Mouse (Mus musculus) adrenal gland, adult 18-20 months (tissue): ENCODE measurements around the gene Vamp1. TPM values are rescaled to one million over a fixed set of nuclear protein-coding genes. Genes with fewer than 3 reads are reported as not detected.
"Not testable (repeated sequence)": the region's sequence is repeated elsewhere in the genome, so short reads cannot be mapped to it uniquely, and the experiment has no call there.

Experiments used
- DNase-seq, 2 experiments: peaks; one replicate each; pipeline ENCODE4 v3.0.0; 2021 to 2022; ENCODE audit warnings: low spot score in 2 of 2
- total RNA-seq, 2 experiments: library from RNA; stranded (reverse); gene quantifications; 1 replicate in 1 of 2; 2 replicates in 1 of 2; pipeline ENCODE4 v1.2.3; 2021

Gene Vamp1
- total RNA-seq, 2 experiments from 2014 or later, result 33.5 to 39.1 TPM

DNA sequence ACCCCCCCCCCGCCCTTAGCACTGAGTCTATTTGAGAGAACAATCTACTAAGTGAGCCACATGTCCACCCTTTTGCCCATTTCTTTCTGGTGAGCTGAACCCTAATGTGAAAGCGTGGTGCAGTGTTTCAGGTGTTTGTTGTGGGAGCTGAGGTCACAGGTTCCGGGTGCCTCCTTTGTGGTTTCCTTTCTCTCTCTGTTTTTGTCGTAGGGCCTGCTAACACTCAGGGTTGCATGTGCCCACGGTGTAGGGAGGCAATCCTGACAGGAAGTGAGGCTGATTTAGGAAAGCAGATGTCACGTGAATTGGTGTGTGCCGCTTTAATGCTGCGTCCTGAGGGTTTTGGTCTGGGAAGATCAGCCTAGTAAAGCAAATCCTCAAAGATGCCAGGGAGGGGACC is 26.2 kb downstream of the Vamp1 start:
- DNase-seq, result no peak

DNA sequence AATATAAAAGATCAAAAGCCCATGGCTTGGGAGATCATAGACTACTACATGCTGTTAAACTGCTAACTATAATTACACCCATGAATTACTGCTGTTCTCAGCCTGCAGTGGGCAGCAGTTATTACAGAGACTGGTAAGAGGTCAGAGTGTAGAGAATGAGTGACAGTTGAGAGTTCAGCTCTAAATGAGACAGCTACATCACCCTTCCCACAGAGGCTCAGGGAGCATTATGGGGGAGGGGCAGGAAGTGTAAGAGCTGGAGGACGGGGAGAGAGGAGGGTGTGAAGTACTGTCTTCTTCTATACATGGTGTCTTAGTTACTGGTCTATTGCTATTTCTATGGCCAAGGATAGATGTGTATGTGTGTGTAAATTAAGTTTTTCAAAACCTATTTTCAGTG is 29.2 kb downstream of the Vamp1 start:
- no peak for DNase-seq

DNA sequence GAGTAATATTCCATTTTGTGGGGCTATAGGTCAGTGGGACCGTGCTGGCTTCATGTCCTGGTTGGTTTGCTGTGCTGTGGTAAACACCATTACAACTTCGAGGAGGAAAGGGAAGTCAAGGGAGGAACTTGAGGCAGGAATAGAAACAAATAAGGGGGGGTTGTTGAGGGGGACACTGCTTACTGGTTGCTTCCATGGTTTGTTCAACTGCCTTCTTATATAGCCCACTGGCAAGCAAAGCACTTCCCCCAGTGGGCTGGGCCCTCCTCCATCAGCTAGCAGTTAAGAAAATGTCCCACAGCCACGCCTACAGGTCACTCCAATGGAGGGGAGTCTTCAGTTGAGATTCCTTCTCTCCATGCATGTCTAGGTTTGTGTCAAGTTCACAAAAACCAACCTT is 36.9 kb downstream of the Vamp1 start:
- DNase-seq, result no peak

DNA sequence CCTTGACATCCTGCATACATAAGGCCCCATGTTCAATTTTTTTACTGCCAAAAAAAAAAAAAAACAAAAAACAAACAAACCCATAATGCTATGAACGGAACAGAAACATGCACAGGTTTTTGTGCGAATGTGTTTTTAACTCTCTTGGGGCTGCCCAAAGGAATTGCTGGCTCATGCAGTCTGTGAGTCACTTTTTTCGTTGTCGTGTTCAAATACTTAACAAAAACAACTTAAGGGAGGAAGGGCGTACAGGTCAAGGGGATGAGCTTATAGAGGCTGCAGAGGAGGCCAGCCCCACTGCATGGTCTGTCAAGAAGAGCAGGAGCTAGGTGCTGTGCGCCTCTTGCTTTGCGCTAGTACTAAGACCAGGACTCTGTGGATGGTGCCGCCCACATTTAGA is 37.4 kb downstream of the Vamp1 start:
- DNase-seq, result no peak

DNA sequence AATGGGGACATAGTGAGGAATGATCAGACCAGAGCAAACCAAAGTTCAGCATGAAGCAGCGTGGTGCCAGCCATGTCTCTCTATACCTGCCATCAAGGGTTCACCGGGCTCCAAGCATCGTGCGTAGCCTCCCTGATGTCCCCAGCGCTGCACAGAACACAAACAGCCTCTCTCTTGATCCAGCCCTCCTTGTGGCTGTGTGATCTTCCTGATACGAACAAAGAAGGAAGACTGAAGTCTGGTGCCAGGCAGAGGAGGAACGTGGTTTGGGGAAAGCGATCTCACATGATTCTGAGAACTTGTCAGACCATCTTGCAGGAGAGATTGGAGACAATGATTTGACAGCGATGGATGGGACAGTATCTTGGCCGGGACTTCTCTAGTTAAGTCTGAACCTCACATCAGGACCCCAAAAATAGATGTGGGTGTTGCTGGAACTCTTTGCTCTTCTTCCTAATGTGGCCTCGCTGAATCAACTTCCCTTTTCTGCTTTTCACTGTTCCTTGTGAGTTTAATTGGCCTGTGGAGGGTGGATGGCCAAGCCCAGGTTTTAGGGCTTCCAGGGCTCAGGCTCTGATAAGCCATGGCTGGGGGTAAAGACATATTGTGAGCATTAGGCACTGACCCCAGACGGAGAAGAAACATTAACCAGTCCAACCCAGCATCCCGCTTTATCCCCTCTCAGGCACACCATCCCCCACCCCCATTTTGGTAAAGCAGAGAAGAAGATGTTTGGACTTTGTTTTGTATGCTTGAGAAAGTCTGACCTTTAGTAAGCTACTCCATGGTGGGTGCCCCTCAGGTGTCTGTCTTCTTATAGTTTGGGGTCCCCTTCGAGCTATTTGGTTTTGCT is 38.7 kb downstream of the Vamp1 start:
- no peak for DNase-seq

DNA sequence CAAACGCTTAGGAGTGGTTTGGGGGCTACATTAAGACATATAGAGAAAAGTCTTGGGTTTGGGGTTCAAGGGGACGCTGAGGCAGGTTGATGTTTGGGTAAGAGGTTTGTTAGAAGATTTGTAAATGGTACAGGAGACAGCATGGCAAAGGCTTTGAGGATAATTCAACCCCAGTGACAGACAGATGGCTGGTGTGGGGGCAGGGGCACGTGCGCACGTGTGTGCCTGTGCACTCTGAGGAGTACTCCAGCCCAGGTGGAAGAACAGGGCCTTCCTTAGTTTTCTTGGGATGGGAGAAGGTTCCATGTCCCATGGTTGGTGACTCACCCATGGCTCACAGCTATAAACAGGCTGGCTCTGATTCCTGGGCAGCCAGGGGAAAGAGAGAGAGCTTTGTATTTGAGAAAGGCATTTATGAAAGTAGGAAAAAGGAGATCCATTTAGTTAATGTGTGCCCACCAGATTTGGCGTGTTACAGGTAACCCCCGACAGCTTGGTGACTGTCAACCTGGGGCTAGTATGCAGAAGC is 40.2 kb downstream of the Vamp1 start:
- no peak for DNase-seq

DNA sequence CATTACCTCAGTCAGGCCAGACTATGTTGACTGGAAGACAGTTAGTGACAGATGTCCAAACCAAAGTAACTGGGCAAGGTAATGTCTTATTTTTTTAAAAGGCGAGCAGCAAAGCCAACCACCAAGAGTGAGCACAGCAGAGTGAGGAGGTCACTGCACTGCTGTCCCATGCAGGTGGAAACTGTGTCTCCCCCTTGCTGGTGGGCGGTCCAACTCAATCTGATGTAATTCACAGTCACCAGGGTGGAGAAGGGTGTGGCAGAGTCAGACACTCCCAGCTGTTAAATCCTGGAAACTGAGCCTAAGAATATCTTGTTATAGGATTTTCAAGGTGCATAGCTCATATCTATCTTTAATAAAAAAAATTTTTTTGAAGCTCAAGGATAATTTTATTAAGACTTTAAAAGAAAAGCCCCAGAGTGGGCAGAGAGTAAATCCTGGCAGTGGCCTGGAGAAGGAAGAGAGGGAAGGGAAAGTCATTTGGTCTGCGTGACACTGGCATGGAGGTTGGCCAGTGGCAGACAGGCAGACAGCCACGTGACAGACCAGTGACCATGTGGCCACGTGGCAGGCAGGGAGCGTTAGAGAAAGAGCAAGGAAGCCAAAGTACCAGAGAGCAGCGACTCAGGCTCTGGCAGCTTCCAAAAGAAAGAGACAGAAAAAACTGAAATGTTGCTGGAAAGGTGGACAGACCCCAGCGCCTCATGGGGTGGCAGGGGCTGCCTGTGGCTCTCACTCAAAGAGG is 41.0 kb downstream of the Vamp1 start:
- no peak for DNase-seq

DNA sequence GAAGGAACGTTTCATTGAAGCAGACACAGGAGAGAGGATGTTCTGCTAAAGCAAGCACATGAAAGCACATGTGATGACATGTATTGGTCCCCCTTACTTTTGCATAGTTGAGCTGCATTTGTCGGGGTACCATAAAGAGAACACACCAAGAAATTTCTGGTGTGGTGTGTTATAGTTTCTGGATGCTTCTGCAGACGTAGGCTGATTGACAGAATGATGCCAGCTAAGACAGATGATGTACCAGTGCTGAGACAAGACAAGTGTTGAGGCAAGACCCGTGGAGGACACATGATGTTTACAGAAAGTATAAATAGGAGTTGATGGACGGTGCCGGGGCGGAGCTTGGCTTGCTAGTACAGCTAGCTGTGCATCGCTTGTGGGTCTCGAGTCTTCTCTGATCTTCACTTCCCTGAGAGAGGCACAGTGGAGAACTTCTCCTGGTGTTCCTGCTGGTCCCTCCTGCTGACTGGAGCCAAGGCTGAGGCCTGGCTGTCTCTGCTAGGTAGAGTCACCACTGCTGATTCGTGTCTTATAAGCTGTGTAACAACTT is 44.7 kb downstream of the Vamp1 start:
- DNase-seq, result no peak

DNA sequence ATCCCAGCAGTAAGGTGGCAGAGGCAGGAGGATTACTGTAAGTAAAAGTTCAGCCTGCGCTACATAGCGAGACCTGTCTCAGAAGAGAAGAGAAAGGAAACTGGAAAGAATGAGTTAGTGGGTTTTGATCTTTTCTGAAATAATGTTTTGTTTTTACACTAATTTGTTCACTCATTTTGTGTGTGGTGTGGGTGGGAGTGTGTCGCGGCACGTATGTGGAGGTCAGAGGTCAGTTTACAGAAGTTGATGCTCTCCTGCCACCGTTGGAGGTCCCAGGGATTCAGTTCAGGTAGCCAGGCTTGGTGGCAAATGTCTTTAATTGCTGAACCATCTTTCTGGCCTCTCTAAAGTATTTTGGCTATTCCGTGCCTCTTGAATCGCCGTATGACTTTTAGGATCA is 48.9 kb downstream of the Vamp1 start:
- DNase-seq, result no peak

DNA sequence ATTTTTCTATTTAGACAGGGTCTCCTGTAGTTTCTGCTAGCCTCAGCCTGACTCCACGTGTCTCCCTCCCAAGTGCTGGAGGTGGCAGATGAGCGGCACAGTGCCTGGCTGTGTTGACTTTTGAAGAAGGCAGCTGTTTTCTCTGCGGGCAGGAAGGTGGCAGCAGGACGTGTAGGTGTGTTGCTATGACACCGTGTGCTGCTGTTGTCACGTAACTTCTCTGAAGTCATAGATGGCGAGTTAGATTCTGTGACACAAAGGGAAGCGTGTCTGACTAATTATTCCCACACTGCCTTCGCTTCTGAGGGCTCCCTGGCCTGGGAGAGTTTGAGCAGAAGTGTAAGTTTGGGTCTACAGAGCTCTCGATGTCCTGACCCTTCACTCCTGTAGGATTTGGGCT is 49.9 kb downstream of the Vamp1 start:
- DNase-seq, result no peak

DNA sequence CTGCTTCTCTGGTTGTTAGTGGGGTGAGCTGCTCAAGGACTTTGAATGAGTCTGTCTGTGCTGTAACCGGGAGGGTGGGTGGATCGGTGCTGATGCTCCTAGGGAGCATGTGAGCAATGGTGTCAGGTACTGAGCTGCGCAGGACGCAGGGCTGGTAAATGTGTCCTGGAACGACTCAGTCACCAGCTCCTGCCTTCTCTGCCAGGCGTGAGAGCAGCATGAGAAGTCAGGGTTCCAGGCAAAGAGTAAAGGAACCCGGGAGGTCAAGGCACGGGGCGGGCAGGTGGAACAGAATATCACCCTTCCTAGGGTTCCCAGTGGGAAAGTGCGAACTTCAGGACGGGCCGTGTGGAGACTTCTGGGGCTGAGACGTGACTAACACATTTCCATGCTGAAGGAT is 50.7 kb downstream of the Vamp1 start:
- no peak for DNase-seq

DNA sequence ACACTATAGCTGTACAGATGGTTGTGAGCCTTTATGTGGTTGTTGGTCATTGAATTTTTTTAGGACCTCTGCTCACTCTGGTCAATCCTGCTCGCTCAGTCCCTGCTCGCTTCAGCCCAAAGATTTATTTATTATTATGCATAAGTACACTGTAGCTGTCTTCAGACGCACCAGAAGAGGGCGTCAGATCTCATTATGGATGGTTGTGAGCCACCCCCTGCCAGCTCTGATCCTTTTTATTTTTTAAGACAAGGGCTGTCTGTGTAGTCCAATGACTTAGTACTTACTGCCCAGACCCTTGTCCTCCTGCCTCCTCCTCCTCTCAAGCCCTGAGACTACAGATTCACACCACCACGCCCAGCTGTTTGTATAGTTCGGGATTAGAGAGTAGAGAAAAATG is 51.2 kb downstream of the Vamp1 start:
- DNase-seq, result not testable (repeated sequence)

DNA sequence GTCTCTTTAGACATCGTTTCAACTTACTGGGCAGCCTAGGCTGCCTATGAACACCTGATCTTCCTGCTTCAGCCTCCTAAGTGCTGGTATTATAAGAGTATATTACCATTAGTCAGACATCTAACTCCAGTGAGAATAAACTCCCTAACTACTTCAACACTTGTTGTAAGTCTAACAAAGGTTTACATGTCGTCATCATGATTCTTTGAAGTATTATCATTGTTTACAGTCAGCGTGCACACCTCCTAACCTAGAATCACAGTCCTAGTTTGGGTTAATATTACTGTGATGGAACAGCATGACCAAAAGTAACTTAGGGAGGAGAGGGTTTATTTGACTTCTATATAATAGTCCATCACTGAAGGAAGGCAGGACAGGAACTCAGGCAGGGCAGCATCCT is 52.1 kb downstream of the Vamp1 start:
- DNase-seq, result no peak

DNA sequence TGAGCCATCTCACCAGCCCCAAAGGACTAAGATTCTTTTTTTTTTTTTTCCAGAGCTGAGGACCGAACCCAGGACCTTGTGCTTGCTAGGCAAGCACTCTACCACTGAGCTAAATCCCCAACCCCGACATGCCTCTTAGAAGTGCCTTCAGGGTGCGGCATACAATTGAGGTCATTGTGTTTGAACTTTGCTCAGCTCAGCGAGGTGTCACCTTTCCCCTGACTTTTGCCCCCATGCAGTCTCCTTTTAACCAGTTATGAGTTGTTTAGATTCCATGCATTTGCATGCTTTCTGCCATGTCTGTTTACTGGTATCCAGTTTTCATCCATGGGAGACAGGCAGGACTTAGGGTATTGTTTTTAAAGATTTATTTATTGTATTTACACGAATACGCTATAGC is 53.4 kb downstream of the Vamp1 start:
- DNase-seq, result no peak

DNA sequence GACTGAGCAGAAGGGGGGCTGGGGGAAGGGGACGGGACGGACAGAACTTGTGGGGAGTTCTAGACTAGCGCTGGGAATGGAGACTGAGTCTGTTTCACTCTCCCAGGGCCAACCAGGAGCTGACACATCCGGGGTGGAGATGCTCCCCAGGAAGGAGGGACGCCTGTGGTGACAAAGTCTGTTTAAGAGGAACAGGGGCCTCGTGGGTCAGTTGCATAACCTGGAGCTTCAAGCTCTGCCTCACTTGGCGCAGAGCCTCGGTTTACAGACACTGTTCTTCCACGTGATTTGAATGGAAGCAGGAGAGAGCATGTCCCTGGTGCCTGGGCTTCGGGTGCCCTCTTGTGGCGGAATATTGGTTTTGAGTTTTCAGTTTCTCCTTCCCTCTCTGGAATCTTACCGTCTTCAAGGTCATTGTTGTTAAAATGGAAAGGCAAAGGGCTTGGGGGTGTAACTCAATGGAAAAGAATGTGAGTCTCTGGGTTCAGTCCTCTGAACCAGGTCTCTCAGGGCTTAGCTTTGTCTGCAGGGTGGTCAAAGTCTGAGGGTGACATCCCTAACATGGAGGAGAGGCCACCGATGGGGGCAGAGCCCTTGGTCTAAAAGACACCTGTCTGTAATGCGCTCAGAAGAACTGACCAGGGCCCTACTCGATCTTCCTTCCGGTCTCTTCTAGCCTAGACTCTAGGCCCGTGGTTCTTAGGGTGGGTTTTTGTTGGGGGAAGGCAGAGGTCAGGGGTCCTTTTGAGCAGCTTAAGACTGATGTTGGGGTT is 56.3 kb downstream of the Vamp1 start:
- peak; percentile 88 to 89 for DNase-seq

DNA sequence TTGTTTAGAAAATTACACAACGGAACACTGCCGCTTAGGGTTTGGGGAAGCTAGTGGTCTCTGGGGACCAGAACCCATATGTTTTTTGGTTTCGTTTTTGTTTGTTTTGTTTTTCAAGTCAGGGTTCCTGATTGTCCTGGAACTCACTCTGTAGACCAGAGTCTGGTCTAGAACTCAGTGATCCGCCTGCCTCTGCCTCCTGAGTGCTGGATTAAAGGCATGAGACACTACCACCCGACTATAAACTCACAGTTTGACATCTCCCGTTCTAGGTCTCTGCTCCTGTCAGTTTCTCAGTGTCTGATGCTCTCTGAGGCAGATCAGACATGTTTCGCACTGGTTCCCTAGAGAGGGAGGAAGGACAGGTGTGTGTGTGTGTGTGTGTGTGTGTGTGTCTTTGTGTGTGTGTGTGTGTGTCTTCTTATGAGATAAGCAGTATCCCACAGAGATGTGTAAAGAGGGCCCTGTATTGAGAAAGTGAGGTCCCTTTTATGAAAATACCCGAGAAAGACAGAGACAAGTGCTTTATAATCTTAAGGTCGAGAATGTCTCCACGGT is 57.0 kb downstream of the Vamp1 start:
- DNase-seq, result no peak

DNA sequence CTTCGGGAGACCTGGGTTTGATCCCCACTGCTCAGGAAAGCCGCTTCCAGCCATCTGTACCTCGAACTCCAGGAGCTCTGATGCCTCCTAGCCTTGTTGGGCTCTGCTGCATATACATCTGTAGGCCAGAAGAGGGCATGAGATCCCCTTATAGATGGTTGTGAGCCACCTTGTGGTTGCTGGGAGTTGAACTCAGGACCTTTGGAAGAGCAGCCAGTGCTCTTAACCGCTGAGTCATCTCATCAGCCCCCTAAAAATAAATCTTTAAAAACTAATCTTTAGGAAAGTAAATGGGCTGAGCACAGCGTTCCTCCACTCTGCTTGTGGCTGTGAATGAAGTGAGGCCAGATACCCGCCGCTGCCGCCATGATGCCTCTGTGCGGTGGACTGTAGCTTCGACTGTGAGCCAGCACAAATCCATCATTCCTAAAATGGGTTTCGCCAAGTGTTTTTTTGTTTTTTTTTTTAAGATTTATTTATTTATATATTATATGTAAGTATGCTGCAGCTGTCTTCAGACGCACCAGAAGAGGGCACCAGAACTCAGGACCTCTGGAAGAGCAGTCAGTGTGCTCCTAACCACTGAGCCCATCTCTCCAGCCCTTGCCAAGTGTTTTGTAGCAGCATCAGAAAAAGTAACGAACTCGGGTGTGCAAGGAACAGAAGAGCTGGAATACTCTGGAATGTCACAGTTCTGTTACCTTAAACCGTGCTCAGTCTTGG is 59.7 kb downstream of the Vamp1 start:
- peak in 1 of 2 experiments; percentile 37 for DNase-seq

DNA sequence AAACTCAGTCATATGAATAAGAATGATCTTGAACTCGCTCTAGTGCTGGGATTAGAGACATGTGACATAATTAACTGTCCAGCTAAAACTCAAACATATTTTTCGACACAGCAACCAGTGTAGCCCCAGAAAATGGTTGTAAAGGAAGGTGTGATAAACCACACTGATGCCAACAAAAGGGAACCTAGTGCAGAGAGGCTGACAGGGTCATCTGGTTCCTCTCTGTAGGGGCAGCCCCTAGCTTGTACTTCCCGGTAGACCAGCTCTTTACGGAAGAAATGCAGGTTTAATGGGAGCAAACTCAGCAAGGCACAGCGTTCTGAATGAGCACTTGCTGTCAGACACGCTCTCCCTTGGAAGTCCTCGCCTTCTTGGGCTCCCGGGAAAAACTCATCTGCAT is 64.4 kb downstream of the Vamp1 start:
- no peak for DNase-seq

DNA sequence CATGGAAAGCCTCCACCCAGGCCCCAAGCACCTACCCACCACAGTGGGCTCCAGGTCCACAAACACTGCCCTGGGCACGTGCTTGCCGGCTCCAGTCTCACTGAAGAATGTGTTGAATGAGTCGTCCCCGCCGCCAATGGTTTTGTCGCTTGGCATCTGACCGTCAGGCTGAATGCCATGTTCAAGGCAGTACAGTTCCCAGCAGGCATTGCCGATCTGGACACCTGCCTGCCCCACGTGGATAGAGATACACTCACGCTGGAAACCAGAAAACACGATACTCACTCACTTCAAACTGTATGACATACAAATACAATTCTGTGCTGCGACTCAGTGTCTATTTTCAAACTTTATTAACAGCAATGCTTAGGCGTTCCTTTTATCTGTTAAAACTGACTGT is 67.4 kb downstream of the Vamp1 start:
- DNase-seq, result not testable (repeated sequence)

DNA sequence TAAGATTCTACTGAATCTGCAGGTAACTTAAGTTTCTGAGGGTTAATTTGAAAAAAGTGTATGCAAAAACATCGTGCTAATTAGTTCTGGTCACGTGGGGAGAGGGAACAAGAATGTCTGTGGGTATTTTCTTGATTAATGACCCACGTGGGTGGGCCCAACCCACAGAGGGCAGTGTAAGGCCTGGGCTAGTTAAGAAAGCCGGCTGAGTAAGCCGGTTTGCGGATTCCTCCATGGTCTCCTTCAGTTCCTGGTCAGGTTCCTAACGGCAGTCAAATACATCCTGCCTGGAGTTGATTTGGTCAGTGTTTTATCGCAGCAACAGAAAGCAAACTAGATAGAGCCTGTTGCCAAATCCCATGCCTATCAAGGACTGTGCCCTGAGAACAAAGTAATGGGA is 68.9 kb downstream of the Vamp1 start:
- no peak for DNase-seq
